Mouse (Mus musculus): Measurements from ENCODE around the gene Trpv2.

Trpv2 gene

DNA sequence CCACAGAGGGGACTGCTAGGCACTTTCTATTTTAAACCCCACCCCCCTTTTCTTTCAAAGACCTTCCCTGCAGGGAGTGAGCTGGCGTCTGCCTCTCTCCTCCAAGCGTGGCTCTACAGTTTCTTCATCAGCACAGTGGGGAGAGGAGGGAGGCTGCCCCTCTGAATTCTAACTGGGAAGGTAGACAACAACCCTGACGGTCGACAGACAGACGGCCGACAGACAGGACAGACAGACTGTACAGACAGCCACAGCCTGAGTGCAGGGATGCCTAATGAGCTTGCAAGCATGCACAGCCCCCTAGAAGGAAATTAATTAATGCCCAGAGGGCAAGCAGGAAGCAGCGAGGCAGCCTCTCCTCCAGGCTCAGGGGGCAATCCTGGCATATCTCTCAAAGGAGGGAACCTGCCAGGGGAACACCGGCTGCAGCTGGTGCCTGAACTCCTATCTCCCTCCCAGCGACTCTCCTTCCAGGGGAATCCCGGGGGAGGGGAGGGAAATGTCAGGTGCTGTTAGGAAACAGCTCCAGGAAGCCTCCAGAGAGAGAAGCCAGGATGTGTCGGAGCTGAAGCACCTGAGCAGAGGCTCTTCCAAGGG is 56.0 kb downstream of the Trpv2 start:
- DNase-seq: no peak

- DNase-seq: no peak
These were observed 56.9 kb downstream of the Trpv2 start for GRCm38 (mm10) chr11:62631138-62631537.

DNA sequence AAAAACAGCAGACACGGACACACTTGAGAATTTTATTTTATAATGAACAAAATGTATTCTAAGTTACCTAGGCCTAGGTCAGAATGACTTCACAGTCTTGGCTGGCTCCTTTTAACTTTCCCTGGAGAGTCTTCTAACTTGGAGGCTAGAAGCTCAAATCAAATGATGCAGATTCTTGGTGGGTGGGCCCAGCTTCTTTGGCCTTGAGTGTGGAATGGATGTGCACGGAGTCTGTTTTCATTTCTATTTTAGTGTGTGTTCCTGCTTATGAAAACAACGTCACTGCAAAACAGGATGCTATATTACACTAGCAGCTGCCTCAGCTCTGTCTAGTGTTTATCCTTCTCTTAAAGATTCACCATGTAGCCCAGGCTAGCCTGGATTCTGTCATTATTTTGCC is 61.1 kb downstream of the Trpv2 start:
- no peak for DNase-seq

DNA sequence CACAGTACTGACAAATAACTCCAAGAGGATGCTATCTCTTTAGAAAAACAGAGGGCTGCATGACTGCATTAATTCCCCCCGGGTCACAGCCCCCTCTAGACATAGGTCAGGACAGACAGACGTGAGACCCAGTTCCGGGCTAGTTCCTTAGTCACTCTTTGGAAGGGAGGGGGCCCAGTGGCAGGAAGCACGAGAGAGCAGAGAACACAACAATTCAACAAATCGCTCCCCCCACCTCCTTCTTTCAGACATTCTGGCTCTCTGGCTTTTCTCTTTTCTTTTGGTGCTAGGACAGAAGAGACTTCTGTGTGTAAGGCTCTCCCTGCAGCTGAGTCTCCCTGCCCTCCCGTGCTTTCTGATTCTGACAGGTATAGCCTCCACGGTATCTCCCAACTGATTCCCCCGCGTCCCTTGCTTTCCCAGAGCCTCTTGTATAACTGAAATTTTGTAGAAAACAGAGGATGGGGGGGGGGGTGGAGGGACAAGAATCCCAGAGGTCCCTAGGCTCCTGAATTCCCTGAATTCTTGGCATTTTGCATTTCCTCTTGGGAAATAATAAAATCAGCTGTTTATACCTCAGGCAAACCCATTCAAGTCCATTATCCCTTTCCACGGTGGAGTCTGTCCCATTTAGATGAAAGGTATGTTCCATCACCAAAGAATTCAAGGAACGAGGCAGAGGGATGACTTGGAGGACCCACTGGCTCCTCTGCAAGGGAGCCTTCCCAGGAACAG is 62.0 kb downstream of the Trpv2 start:
- DNase-seq: no peak

- DNase-seq: peak in 1 of 2 experiments; percentile 37
These were observed 62.5 kb downstream of the Trpv2 start for GRCm38 (mm10) chr11:62636840-62637221.

GRCm38 (mm10) chr11:62637401-62637800 is 63.1 kb downstream of the Trpv2 start:
- no peak for DNase-seq

- DNase-seq: no peak
These were observed 63.5 kb downstream of the Trpv2 start for GRCm38 (mm10) chr11:62637806-62638205.

DNA sequence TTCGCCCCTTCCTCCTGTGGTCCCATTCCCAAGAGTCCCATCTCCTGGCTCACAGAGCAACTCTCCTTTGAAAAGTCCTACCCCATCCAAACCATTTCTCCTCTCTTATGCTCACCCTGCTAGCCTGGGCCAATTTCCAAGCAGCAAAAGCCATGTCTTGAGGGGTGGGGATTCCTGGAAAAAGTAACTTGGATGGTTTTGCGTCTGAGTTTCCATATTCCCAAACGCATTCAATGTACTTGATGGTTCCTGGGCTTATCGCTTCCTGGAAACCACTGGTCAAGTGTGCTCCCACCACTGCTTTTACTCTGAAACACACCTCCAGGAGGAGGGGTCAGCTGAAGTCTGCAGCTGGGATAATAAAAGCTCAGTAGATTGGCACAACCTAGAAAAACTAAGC is 64.1 kb downstream of the Trpv2 start:
- DNase-seq: no peak

DNA sequence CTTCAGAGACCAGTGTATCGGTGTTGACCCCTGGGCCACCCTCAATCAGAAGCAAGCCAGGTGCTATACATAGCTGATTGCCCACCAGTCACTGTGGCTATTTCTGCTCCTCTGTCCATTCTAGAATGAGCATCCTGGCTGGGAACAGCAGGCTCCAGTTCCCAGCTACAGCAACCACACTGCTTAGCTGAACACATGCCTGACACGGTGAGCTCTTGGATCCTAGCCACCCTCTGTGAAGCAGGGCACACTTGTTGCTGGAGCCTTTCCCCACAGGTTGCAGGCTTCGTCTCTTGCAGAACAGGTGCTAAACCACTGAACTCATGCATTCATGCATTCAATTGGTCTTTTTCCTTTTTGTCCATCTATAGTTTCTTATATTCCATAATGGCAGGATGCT is 66.1 kb downstream of the Trpv2 start:
- DNase-seq: no peak

- peak; percentile 33 to 72 for DNase-seq
These were observed 67.9 kb downstream of the Trpv2 start for GRCm38 (mm10) chr11:62642023-62642844.

- peak; percentile 82 to 90 for DNase-seq
These were observed 68.8 kb downstream of the Trpv2 start for GRCm38 (mm10) chr11:62643011-62643631.

DNA sequence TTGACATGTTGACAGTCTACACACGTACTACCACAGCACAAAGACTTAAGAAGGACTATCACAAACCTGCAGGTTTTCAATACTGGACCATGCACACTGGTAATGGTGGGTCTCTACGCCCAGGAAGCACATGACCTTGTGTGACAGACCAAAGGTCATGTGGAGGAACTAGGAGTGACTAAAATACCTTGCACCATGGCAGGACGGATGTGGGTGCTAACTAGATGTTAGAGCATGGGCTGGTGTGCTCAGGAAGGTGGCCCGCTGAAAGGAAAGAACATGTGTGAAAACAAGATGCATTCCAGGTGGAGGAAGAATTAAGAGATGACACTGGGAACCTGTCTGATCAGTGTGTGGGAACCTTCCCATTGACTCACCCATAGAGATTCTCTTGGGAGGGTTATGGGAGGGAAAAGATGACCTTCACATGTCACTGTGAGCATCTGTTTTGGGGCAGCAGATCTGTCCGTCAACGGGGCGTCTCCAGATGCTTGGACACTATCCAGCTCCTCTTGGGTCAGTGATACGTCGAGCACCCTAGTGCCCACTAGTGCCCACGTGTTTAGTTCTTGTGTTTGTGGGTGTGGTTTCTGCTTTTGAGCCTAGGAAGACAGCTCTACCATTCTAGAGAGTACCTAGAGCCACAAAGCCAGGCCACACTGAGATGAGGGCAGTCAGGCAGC is 69.5 kb downstream of the Trpv2 start:
- no peak for DNase-seq

DNA sequence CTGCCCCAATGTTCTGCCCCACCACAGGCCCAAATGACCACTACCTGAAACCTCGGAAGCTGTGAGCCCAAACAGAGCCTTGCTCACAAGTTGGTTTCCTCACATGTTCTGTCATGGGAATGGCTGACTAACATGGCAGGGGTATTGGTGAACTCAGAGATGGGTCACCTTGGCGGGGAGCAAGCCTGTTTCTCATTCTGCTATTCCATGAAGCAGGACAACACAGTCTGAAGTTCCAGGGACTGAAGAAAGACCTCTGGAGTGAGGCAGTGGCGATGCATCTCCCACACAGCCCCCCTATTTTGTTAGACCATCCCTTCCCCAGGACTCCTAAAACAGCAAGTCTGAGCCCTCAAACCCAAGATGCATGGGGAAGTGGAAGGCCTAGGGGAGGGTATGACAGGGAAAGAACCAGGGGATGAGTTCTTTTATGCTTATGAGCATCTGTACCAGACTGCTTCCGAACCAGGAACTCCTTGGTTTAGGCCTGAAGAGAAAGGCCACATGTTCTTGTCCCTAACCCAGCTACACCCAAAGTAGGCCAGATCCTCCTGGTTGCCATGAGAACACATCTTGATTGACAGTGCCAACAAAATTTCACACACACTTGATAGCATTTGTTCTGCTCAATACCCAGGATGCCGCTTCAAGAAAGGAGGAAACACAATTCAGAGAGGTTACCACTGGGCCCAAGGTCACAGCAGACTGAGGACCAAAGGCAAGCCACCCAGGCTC is 70.5 kb downstream of the Trpv2 start:
- DNase-seq: no peak

GRCm38 (mm10) chr11:62645337-62645675 is 71.0 kb downstream of the Trpv2 start:
- DNase-seq: peak in 1 of 2 experiments; percentile 42

- peak; percentile 69 to 76 for DNase-seq
These were observed 71.6 kb downstream of the Trpv2 start for GRCm38 (mm10) chr11:62645732-62646494.

DNA sequence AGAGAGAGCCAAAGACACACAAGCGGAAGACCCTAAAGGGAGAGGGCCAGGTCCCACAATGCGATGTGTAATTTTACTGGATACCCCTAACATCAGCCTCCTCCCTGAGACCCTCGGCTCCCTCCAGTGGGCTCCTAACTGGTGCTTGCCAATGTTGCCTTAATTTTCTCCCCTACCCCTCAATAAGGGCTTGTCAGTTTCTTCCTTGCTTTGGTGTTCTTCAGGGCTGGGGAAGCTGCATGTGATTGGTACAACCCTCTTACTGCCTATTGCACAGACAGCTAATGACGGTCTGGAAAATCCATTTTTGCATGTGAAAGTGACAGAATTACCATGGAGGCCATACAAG is 72.2 kb downstream of the Trpv2 start:
- DNase-seq: no peak

GRCm38 (mm10) chr11:62646958-62647515 is 72.8 kb downstream of the Trpv2 start:
- no peak for DNase-seq

DNA sequence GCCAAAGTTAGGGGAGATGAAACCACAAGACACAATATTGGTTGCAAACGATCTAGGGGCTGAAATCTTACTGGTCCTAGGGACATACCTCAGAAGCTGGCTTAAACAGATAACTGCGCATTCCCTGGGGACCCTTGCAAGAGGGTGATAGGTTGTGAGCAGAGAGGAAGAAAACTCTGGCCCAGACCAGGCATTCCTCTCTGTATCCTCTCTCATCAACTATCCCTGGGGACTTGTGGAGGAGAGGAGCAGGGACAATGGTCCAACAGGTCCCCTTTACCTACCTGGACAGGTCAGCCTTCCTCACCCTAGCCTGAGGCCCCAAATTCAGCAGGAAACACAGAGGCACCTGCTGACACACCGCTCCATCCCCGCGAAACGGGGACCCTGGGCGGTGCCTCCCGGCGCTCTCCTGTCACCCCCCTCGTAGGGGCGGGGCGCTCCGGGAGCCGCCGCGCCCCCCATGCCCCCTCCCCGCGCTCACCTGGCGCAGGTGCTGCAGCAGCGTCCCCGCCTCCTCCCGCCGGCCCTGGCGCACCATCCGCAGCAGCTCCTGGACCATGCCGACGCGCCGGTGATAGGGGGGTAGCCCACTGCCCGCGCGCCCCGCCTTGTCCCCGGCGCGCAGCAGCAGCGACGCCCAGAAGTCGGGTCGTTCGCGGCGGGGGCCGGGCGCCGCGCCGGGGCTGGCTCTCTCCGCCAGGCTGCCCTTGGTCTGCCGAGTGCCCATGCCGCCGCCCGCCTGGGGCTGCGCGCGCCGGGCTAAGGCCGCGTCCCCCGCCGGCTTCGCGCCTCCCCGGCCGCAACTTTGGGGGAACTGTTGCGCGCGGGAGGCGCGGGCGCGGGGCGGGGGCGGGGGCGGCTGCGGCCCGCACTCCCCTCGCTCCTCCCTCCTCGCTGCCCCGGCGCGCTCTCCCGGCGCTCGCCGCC is 73.6 kb downstream of the Trpv2 start, which contains the start of gene Lrrc75a:
TSS of gene Lrrc75a (minus strand) at position 863 of the 930 bp plus-strand sequence.
- peak; percentile 60 to 75 for DNase-seq

GRCm38 (mm10) chr11:62648591-62649391 is 74.5 kb downstream of the Trpv2 start, which contains the start of gene Mmgt2:
Gene Mmgt2, plus strand, starts transcription at chr11:62648664.
- peak; percentile 97 for DNase-seq
